Mouse (Mus musculus) kidney, postnatal 0 days (tissue): ENCODE measurements at regions not wholly inside any gene's neighbourhood (a gene's known extent, or its start where the extent isn't known, plus 50 kb on each side); places are given as distances from the start of the nearest gene placed in this dataset.

Experiments
- ATAC-seq: fragments of 200-750 bp; cut with Nextera tagmentation; replicated peaks from 2 replicates; pipeline ENCODE4 v1.8.0; 2017; ENCODE audit warnings: low read depth, moderate number of reproducible peaks, moderate TSS enrichment, moderate library complexity; ENCODE audit not compliant: low FRiP score
- DNase-seq: peaks from one replicate; pipeline ENCODE4 v3.0.0-alpha.2; 2016; ENCODE audit warnings: low spot score
- H3K27ac ChIP-seq: fragments of 300-500 bp; sonication (generic); 2 replicates; pipeline ENCODE4 v1.5.1; 2014; ENCODE audit warnings: mild to moderate bottlenecking
- H3K27me3 ChIP-seq: fragments of 300-500 bp; sonication (generic); 2 replicates; pipeline ENCODE4 v1.6.1; 2014; ENCODE audit warnings: low read length, mixed read lengths; ENCODE audit not compliant: insufficient read depth
- H3K36me3 ChIP-seq: fragments of 300-500 bp; sonication (generic); 2 replicates; pipeline ENCODE4 v1.6.1; 2014; ENCODE audit warnings: low read length, mixed read lengths; ENCODE audit not compliant: insufficient read depth
- H3K4me1 ChIP-seq: fragments of 300-500 bp; sonication (generic); replicated peaks from 2 replicates; pipeline ENCODE4 v1.6.1; 2014; ENCODE audit warnings: antibody characterized with exemption, low read length, mixed read lengths; ENCODE audit not compliant: insufficient read depth
- H3K4me2 ChIP-seq: fragments of 300-500 bp; sonication (generic); 2 replicates; pipeline ENCODE4 v1.6.1; 2014; ENCODE audit warnings: mild to moderate bottlenecking, low read length, moderate library complexity, mixed read lengths
- H3K4me3 ChIP-seq: fragments of 300-500 bp; sonication (generic); replicated peaks from 2 replicates; pipeline ENCODE4 v1.5.1; 2014; ENCODE audit warnings: low read depth, low read length
- H3K9ac ChIP-seq: fragments of 300-500 bp; sonication (generic); 2 replicates; pipeline ENCODE4 v1.6.1; 2014; ENCODE audit warnings: low read depth, low read length
- H3K9me3 ChIP-seq: fragments of 300-500 bp; sonication (generic); replicated peaks from 2 replicates; pipeline ENCODE4 v1.6.1; 2016; ENCODE audit warnings: low read length, inconsistent platforms, mixed read lengths
- CTCF ChIP-seq: IDR thresholded peaks from 2 replicates; pipeline ENCODE4 v1.5.1; 2016; ENCODE audit warnings: antibody characterized with exemption, low read depth, mild to moderate bottlenecking, moderate library complexity
- WGBS: fragments of 180-500 bp; shearing (Covaris S2); extraction: QIAGEN DNeasy Blood & Tissue Kit; methylation state at CpG from one replicate; pipeline ENCODE4 v1.1.7; 2014; 5-methylcytosine and 5-hydroxymethylcytosine counted together

DNA sequence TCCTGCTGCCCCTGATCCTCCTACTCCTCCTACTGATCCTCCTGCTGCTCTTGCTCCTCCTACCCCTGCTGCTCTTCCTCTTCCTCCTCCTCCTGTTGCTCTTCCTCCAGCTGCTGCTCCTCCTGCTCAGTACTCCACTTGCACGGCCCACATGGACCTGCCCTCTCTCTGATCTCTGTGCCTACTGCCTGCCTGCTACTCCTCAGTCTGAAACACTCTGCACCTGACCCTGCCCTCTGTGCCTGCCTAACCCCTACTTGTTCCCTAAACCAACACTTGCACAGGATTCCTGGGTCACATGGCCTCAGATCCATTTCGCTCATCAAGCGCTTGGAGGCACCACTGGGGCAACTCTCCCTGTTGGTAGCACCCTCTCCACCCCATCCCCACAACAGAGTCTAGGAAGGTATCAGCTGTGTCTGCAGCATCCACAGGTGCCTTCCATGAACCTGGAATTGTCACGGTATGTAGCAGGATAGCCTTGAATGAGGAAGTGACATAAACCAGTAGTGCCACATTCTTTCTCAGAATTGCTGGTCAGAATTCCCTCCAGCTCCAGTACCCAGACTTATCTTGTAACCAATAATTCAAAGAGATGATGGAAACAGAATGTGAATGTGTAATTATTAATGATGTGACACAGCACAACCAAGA is 430.2 kb downstream of the Atp23 start:
- TF ChIP-seq CTCF: no peak
- no peak overlapping the region for H3K4me2 ChIP-seq
- H3K4me1 ChIP-seq: no peaks in the 10 kb centered on the region
- H3K9ac ChIP-seq: no peak overlapping the region
- H3K9me3 ChIP-seq: no peaks in the 10 kb centered on the region
- ATAC-seq: peak; percentile 43; the same call in 1 of the 2 replicates
- no peaks in the 10 kb centered on the region for H3K36me3 ChIP-seq
- no peaks in the 10 kb centered on the region for H3K27me3 ChIP-seq
- 53% methylated on average over 4 of the region's 4 CpGs for WGBS
- no peak overlapping the region for H3K4me3 ChIP-seq
- no peak overlapping the region for H3K27ac ChIP-seq
- DNase-seq: peak; percentile 8

DNA sequence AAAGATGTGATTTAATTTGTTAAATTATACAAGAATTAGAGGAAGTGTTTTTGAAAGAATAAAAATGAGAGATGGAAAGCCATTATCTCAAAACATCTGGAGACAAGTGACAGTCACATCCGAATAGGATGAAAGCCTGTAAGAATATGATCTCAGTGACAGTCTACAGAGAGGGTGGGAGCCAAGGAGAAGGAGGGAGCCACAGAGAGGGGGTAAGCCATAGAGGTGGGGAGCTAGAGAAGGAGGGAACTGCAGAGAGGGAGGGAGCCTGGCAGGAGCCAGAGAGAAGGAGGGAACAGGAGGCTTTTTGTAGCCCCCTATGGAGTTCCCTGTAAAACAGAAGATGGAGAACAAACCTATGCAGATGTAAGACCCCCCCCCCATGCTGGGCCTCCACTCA is 438.4 kb downstream of the Atp23 start:
- H3K4me3 ChIP-seq: no peak overlapping the region
- H3K36me3 ChIP-seq: no peaks in the 10 kb centered on the region
- H3K9me3 ChIP-seq: no peaks in the 10 kb centered on the region
- ATAC-seq (no peak), DNase-seq (no peak)
- H3K4me2 ChIP-seq: no peak overlapping the region
- H3K27me3 ChIP-seq: no peaks in the 10 kb centered on the region
- no peak overlapping the region for H3K27ac ChIP-seq
- no peak for TF ChIP-seq CTCF
- WGBS: 71% methylated on average over 1 of the region's 1 CpGs
- no peak overlapping the region for H3K9ac ChIP-seq
- H3K4me1 ChIP-seq: no peaks in the 10 kb centered on the region

DNA sequence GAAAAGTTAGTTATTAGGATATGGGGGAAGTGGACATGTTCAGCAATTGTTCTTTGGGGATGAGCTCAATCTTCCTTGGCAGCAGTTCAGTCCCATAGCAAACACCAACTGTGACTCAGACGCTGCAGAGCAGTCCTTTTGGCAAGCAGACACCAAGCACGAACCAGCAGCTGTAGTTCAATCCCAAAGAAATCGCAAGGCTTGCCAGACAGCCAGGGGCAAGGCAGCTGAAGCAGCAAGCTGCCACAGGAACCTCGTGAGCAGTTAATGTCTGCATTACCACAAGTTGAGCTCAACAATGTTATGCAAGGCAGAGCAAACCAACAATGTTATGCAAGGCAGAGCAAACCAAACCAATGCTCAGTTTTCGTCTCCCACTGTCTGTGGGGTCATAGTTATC is 442.6 kb downstream of the Atp23 start:
- 72% methylated on average over 5 of the region's 5 CpGs for WGBS
- no peak for ATAC-seq
- no peak overlapping the region for H3K9ac ChIP-seq

DNA sequence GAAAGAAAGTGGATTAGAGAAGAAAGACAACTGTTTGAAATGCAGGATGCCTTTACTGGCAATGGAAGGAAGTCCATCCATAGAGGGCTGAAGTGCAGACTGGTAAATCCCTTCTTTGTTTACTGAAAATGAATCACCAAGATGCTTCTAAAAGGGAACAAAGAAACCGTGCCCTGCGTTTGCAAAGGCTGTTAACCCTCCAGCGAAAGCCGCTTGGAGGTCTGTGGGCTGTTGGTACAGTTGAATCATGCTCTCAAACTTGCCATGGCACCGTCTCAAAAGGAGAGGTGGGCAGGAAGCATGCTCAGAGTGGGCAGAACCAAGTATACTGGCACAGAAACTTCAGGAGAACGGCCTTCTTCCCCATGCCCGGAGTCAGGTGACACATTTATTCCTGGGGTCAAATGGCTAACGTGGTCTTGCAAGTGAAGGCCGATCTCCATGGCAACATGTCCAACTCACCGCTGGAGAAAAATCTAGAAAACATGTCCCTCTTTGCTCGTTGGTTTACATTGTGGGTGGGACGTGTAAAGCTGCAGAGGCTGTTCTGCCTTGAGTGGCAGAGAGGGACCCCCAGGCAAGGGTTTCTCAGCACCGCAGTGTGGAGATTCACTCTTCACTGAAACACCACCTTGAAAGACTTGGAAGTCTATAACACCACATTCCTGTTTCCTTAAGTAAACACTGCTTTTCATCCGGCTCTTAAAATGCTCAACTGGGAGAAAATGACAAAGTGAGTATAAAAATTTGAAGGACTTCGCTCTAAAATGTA is 448.2 kb downstream of the Atp23 start:
- no peak for DNase-seq
- no peak for ATAC-seq
- TF ChIP-seq CTCF: no peak
- Histone ChIP-seq H3K4me1 (no peaks in the 10 kb centered on the region), H3K27ac (no peak overlapping the region), H3K4me3 (no peak overlapping the region), H3K36me3 (no peaks in the 10 kb centered on the region), H3K9ac (no peak overlapping the region), H3K27me3 (no peaks in the 10 kb centered on the region), H3K4me2 (no peak overlapping the region), H3K9me3 (no peaks in the 10 kb centered on the region; the same call in 1 of the 2 replicates)
- 67% methylated on average over 15 of the region's 15 CpGs for WGBS

More for the DNA sequence above, 442.6 kb downstream of the Atp23 start:
- Histone ChIP-seq H3K4me2 (no peak overlapping the region), H3K4me1 (no peaks in the 10 kb centered on the region), H3K36me3 (no peaks in the 10 kb centered on the region), H3K27me3 (no peaks in the 10 kb centered on the region), H3K9me3 (no peaks in the 10 kb centered on the region; the same call in 1 of the 2 replicates), H3K27ac (no peak overlapping the region), H3K4me3 (no peak overlapping the region)
- no peak for DNase-seq
- TF ChIP-seq CTCF: no peak

DNA sequence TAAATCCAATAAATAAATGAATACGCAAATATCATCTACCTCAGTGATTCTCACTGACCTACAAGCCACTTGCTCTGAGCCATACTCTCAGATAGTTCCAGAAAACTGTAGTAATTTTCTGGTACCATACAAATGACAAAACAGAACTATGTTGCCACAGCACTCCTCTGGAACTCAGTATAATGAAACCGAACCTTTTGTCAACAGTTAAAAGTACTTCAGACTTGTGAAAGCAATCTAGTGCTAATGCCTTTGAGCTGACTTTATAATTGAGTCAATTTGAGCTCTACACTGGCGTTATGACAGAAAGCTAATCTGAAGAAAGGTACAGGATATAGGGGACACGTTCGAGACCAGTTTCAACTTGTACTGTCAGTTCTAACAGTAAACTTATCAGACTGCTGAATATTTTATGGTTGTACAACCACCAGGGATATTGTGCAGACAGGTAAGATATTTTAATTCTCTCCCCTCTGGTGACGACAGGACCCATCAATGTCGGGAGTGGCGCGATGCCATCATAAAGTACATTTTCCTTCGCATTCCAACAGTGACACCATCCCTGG is 449.0 kb downstream of the Atp23 start:
- Histone ChIP-seq H3K9me3 (no peaks in the 10 kb centered on the region; the same call in 1 of the 2 replicates), H3K9ac (no peak overlapping the region), H3K36me3 (no peaks in the 10 kb centered on the region), H3K4me2 (no peak overlapping the region), H3K4me3 (no peak overlapping the region), H3K4me1 (no peaks in the 10 kb centered on the region), H3K27ac (no peak overlapping the region), H3K27me3 (no peaks in the 10 kb centered on the region)
- DNase-seq (no peak), ATAC-seq (no peak)
- TF ChIP-seq CTCF: no peak
- 82% methylated on average over 10 of the region's 10 CpGs for WGBS

DNA sequence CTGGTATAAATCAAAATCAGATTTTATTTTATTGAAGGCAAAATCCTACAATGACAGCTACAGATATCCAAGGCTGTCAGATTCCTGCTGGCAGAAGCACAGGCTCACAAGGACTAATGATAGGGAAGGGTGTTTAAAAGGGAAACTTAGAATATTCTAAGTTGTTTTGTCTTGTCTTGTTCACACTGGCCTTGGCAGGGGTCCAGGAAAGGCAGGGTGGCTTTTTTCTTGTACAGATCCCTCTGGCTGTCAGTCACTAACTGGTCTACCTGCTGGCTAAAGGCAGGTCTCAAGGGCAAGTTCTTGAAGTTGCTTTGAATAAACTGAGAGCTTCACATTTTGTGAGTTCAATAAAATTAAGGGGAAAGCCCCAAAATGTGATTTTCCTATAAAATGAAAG is 465.3 kb downstream of the Lrig3 start:
- Histone ChIP-seq H3K4me2 (no peak overlapping the region), H3K9me3 (no peaks in the 10 kb centered on the region), H3K27ac (no peak overlapping the region), H3K9ac (no peak overlapping the region), H3K36me3 (no peaks in the 10 kb centered on the region), H3K4me3 (no peak overlapping the region), H3K4me1 (no peaks in the 10 kb centered on the region), H3K27me3 (no peaks in the 10 kb centered on the region)
- ATAC-seq: no peak
- no peak for TF ChIP-seq CTCF
- no peak for DNase-seq
